Mouse (Mus musculus) layer of hippocampus, postnatal 14 days (tissue): ENCODE data around the gene Serpina5. TPM values are rescaled to one million over a fixed set of nuclear protein-coding genes. Genes with fewer than 3 reads are reported as not detected.

ENCODE experiments used
- DNase-seq, 2 experiments: peaks; one replicate each; pipeline ENCODE4 v3.0.0; 2021 to 2022; ENCODE audit warnings: low spot score in 2 of 2, mixed read lengths in 1 of 2
- total RNA-seq, 2 experiments: library from RNA; stranded (reverse); gene quantifications; 2 replicates each; pipeline ENCODE4 v1.2.3; 2021

The Serpina5 gene
- total RNA-seq, 2 experiments from 2014 or later: not detected

DNA sequence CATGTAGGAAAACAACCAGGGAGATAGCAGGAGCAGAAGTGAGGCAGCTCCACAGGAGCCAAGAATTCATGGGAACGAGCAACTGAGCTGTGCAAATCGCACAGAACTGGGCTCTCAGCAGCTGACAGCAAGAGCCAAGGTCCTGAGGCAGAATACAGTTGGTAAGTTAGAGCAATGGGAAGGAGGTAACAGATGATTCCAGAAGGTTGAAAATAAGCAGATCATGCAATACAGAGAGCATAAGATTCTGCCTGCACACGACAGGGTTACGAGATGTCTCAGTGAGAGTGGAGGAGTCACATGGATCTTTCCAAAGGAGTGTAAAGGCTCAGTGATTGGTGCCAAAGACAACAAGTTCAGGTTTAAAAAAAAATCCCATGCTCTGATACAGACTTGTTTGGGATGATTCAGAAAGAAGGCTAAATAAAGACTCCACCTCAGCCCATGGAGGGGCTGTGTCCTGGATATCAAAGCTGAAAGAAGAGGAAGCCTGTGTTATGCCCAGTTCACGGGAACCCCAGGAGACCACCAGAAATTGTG, 24.2 kb downstream of the Serpina5 start:
- DNase-seq: no peak

GRCm38 (mm10) chr12:104127696-104128095, 26.8 kb downstream of the Serpina5 start, which contains the start of gene Serpina3b:
Serpina3b (plus strand) TSS chr12:104127996.
- no peak for DNase-seq

DNA sequence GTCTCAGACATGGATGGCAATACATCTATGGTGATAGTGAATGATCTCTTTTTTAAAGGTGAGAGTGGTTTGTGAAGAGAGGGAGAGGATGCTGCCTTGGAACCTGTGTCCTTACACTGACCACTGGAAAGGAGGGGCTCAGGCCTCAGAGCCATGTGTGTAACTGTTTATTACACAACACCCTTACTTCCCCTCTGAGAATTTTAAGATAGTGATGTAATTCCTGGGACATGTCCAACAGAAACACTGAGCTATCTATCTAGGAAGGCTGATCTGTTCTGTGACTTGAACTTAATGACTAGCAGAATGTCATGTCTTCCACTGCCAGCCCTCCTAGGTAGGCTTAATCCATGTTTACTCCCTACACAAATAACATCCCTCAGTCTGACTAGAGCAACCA, 30.1 kb downstream of the Serpina5 start:
- no peak for DNase-seq

- DNase-seq: no peak
Measured at GRCm38 (mm10) chr12:104138216-104138615, 37.3 kb downstream of the Serpina5 start.

- DNase-seq: no peak
Measured at GRCm38 (mm10) chr12:104140543-104141103, 39.7 kb downstream of the Serpina5 start.

DNA sequence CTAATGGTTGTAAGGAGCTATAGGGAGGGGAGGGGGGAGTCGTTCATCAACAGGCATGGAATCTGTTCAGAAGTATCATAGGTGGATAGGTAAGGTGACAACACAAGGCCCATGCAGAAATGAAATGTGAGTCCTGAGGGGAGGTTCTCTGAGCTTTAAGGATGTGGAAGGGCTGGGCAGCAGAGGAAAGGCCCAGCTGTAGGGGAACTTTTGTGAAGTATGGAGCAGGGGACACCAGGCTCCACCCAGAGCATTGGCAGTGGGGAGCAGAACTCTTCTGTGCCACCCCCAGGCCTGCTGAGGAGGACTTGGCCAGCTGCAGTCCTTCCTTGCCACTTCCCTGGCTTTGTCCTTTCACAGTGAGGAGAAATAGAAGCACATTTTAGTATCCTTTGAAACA, 40.6 kb downstream of the Serpina5 start:
- DNase-seq: no peak

DNA sequence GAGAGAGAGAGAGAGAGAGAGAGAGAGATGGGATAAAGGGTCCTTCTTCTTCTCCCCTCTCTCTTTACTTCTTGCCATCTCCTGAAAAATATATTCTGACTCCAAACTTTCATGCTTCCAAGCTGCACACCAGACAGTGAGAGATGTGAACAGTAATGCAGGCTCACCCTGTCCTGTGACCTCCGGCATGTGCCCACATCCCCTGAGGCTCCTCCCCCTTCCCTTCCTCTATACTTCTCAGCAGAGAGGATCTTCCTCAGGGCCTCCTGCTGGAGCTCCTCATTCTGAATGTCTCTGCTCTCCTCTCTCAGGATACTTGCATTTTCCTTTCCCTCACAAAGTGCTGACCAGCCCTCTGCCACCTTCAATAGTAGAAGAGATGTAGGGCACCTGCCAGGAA, 41.5 kb downstream of the Serpina5 start:
- DNase-seq: no peak

GRCm38 (mm10) chr12:104143286-104143685, 42.4 kb downstream of the Serpina5 start:
- no peak for DNase-seq

GRCm38 (mm10) chr12:104145571-104145970, 44.7 kb downstream of the Serpina5 start:
- no peak for DNase-seq

- DNase-seq: no peak
Measured at GRCm38 (mm10) chr12:104151989-104152388, 51.1 kb downstream of the Serpina5 start.

DNA sequence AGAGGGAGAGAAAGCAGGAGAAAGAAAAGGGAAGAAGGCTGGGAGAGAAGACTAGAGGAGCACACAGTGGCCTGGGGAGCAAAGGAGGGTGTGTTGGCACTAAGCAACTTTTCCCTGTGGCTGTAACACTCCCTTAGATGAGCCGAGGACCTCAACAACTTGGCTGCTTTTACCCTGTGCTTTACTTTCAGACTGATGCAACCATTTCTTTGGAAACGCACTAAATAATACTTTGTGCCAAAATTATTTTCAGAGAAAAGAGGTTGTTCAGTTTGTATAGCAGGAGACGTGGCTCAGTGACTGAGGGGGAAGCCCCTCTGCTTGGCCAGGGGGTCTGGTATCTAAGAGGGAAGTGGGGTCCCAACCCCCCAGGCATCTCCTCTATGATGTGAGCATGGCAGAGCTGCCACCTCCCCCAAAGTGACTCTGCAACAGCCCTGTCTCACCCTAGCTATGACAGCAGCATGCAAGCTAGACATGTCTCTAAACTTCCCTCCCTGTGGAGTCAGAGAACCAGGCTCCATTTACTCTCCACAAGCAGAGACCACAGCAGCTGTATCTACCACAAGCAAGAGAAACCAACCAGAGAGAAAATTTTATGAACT, 52.2 kb downstream of the Serpina5 start:
- no peak for DNase-seq

DNA sequence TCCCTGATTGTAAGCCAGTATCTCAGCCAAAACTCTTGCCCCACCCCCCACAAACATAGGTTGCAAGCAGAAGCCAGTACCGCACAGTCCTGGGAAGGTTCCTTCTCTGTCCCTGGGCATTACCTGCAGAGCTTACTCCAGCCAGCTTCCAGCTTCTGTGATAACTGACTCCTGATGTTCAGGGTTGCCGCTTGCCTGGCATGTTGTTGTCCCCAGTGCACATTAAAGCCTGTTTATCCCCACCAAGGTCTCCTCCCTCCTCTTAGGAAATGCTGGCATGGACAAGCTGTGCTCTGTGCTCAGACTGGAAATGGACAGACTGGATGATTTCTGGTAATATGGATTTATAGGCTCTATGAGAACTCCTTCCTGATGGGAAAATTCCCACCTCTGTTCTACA, 52.7 kb downstream of the Serpina5 start, which contains the start of gene Serpina3c:
Serpina3c (minus strand) TSS at position 215 of the 400 bp plus-strand sequence.
- DNase-seq: no peak

Other genes with a start within 250 kb of the Serpina5 start
- gene Serpina1a, start 237.6 kb upstream of the Serpina5 start, total RNA-seq: not detected
- gene Serpina1c, start 196.2 kb upstream of the Serpina5 start, total RNA-seq: not detected
- not detected for gene Serpina1e, start 142.1 kb upstream of the Serpina5 start, total RNA-seq
- gene Serpina11, start 111.2 kb upstream of the Serpina5 start, total RNA-seq: not detected
- gene Serpina9, start 87.4 kb upstream of the Serpina5 start, total RNA-seq: under 1 TPM in 1 of 2 experiments, not detected in 1; 0.18 TPM
- not detected for gene Serpina12, start 56.7 kb upstream of the Serpina5 start, total RNA-seq
- not detected for gene Serpina3a, start 11.6 kb downstream of the Serpina5 start, total RNA-seq
- gene Serpina3b, start 26.9 kb downstream of the Serpina5 start, total RNA-seq: not detected
- under 1 TPM in 1 of 2 experiments, not detected in 1; 0.32 TPM for gene Serpina3c, start 52.8 kb downstream of the Serpina5 start, total RNA-seq
- not detected for gene Serpina3f, start 113.4 kb downstream of the Serpina5 start, total RNA-seq
- gene Serpina3g, start 135.1 kb downstream of the Serpina5 start, total RNA-seq: 1 to 10 TPM in 1 of 2 experiments, under 1 TPM in 1; 0.76 to 1.2 TPM
- under 1 TPM; 0.64 to 0.88 TPM for gene Serpina3i, start 162.0 kb downstream of the Serpina5 start, total RNA-seq
- gene Serpina3j, start 213.4 kb downstream of the Serpina5 start, total RNA-seq: not detected
- gene Serpina3k, start 237.4 kb downstream of the Serpina5 start, total RNA-seq: not detected
- under 1 TPM in 1 of 2 experiments, not detected in 1; 0.45 TPM for gene Serpina3m, start 237.4 kb downstream of the Serpina5 start, total RNA-seq